Mouse (Mus musculus) intestine, embryonic 16.5 days (tissue): ENCODE results near the gene Dnajc8. TPM values are rescaled to one million over a fixed set of nuclear protein-coding genes. Genes with fewer than 3 reads are reported as not detected.

ENCODE experiments used
- ATAC-seq: fragments of 200-750 bp; cut with Nextera tagmentation; 2 replicates; pipeline ENCODE4 v1.8.0; 2017; ENCODE audit warnings: moderate TSS enrichment, moderate library complexity
- H3K27ac ChIP-seq: fragments of 300-500 bp; sonication (generic); 2 replicates; pipeline ENCODE4 v1.5.1; 2014; ENCODE audit warnings: mild to moderate bottlenecking, low read length
- H3K27me3 ChIP-seq: fragments of 300-500 bp; sonication (generic); replicated peaks from 2 replicates; pipeline ENCODE4 v1.6.1; 2014; ENCODE audit warnings: low read length, control low read depth, mixed read lengths; ENCODE audit not compliant: control insufficient read depth, insufficient read depth
- H3K36me3 ChIP-seq: fragments of 300-500 bp; sonication (generic); 2 replicates; pipeline ENCODE4 v1.6.1; 2014; ENCODE audit warnings: low read length, control low read depth; ENCODE audit not compliant: control insufficient read depth, insufficient read depth
- H3K4me1 ChIP-seq: fragments of 300-500 bp; sonication (generic); 2 replicates; pipeline ENCODE4 v1.6.1; 2014; ENCODE audit warnings: low read length, control low read depth, mixed read lengths; ENCODE audit not compliant: control insufficient read depth, insufficient read depth
- H3K4me2 ChIP-seq: fragments of 300-500 bp; sonication (generic); 2 replicates; pipeline ENCODE4 v1.6.1; 2014; ENCODE audit warnings: low read depth, low read length, control low read depth
- H3K4me3 ChIP-seq: fragments of 300-500 bp; sonication (generic); 2 replicates; pipeline ENCODE4 v1.5.1; 2014; ENCODE audit warnings: mild to moderate bottlenecking, low read length
- H3K9ac ChIP-seq: fragments of 300-500 bp; sonication (generic); 2 replicates; pipeline ENCODE4 v1.6.1; 2014; ENCODE audit warnings: low read depth, low read length
- H3K9me3 ChIP-seq: fragments of 300-500 bp; sonication (generic); 2 replicates; pipeline ENCODE4 v1.6.1; 2016; ENCODE audit warnings: low read length, control low read depth; ENCODE audit not compliant: control insufficient read depth
- WGBS: fragments of 180-500 bp; shearing (Covaris S2); extraction: QIAGEN DNeasy Blood & Tissue Kit; methylation state at CpG from one replicate; pipeline ENCODE4 v1.1.7; 2014; 5-methylcytosine and 5-hydroxymethylcytosine counted together
- polyA plus RNA-seq: library from polyadenylated mRNA; unstranded; fragments of >200 nt; fragmentation: Nextera tagmentation; extraction: Ambion mirVana; gene quantifications from 2 replicates; pipeline ENCODE4 v1.2.1, GENCODE M21; 2015

The Dnajc8 gene
- polyA plus RNA-seq, 1 experiment from 2014 or later, result 150 TPM

- Histone ChIP-seq H3K27ac (no peak overlapping the region), H3K4me1 (no peaks in the 10 kb centered on the region; the same call in 1 of the 2 replicates)
- WGBS, result 94% methylated on average over 6 of the region's 6 CpGs
Observed at GRCm38 (mm10) chr4:132501639-132502038, 33.7 kb upstream of the Dnajc8 start.

GRCm38 (mm10) chr4:132503344-132503743 lies 32.0 kb upstream of the Dnajc8 start:
- WGBS, result 76% methylated on average over 11 of the region's 11 CpGs
- Histone ChIP-seq H3K36me3 (peaks cover 4% of the 10 kb centered on the region; the same call in 1 of the 2 replicates), H3K4me1 (no peaks in the 10 kb centered on the region; the same call in 1 of the 2 replicates), H3K4me2 (no peak overlapping the region), H3K9ac (no peak overlapping the region), H3K9me3 (no peaks in the 10 kb centered on the region), H3K27ac (no peak overlapping the region), H3K27me3 (no peaks in the 10 kb centered on the region), H3K4me3 (no peak overlapping the region)
- no peak for ATAC-seq

More at GRCm38 (mm10) chr4:132501639-132502038, 33.7 kb upstream of the Dnajc8 start:
- ATAC-seq, result no peak
- H3K36me3 ChIP-seq, result peaks cover 8% of the 10 kb centered on the region; the same call in 1 of the 2 replicates
- H3K9ac ChIP-seq, result no peak overlapping the region
- no peaks in the 10 kb centered on the region for H3K9me3 ChIP-seq
- H3K4me2 ChIP-seq, result no peak overlapping the region
- no peaks in the 10 kb centered on the region for H3K27me3 ChIP-seq
- H3K4me3 ChIP-seq, result no peak overlapping the region

GRCm38 (mm10) chr4:132505034-132505738 lies 30.2 kb upstream of the Dnajc8 start:
- ATAC-seq, result no peak
- H3K27ac ChIP-seq, result no peak overlapping the region

DNA sequence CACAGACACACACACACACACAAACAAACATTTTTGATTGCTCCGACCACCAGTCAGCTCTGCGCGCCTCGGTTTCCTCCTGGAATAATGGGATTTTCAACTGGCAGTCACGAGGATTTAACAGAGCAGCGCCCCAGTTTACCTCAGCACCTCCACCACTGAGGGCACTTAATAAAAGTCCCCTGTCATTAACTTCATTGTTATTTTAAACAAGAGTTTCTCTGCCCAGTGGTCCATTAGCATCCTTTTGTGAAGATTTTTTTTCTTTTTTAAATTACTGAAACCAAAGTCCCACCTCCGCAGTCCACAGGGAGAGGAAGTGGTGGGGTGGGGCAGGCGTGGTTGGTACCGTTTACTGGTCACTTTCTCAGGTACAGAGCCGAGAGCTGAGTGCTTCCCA lies 29.6 kb upstream of the Dnajc8 start:
- 55% methylated on average over 10 of the region's 10 CpGs for WGBS

More at GRCm38 (mm10) chr4:132505034-132505738, 30.2 kb upstream of the Dnajc8 start:
- Histone ChIP-seq H3K4me3 (no peak overlapping the region), H3K9me3 (no peaks in the 10 kb centered on the region), H3K36me3 (no peaks in the 10 kb centered on the region), H3K27me3 (no peaks in the 10 kb centered on the region), H3K4me2 (no peak overlapping the region), H3K9ac (no peak overlapping the region), H3K4me1 (peaks cover 6% of the 10 kb centered on the region)
- WGBS, result 59% methylated on average over 6 of the region's 6 CpGs

DNA sequence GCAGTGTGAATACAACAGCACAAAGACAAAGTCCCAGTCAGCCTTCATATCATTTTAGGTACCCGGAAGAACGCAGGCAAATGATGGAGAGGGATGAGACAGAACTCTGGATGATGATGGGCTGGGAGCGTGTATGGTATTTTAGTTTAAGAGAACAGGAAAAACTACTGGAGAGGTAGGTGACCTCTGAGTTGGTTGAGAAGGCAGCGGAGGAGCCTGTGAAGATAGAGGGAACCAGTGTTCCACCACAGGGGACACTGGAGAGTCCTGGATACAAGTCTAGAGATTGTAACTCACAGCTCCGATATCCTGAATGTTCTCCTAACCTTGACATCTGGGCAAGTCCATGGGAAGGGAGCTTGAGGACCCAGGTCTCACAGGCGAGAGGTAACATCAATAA lies 29.1 kb upstream of the Dnajc8 start:
- Histone ChIP-seq H3K36me3 (no peaks in the 10 kb centered on the region), H3K27me3 (no peaks in the 10 kb centered on the region), H3K9ac (no peak overlapping the region), H3K4me2 (no peak overlapping the region), H3K4me1 (peaks cover 6% of the 10 kb centered on the region), H3K27ac (no peak overlapping the region), H3K4me3 (no peak overlapping the region), H3K9me3 (no peaks in the 10 kb centered on the region)
- no peak for ATAC-seq
- 80% methylated on average over 6 of the region's 6 CpGs for WGBS

More for the DNA sequence above, 29.6 kb upstream of the Dnajc8 start:
- Histone ChIP-seq H3K27ac (no peak overlapping the region), H3K27me3 (no peaks in the 10 kb centered on the region), H3K9me3 (no peaks in the 10 kb centered on the region), H3K4me1 (peaks cover 6% of the 10 kb centered on the region), H3K9ac (no peak overlapping the region), H3K36me3 (no peaks in the 10 kb centered on the region), H3K4me2 (no peak overlapping the region), H3K4me3 (no peak overlapping the region)
- no peak for ATAC-seq

DNA sequence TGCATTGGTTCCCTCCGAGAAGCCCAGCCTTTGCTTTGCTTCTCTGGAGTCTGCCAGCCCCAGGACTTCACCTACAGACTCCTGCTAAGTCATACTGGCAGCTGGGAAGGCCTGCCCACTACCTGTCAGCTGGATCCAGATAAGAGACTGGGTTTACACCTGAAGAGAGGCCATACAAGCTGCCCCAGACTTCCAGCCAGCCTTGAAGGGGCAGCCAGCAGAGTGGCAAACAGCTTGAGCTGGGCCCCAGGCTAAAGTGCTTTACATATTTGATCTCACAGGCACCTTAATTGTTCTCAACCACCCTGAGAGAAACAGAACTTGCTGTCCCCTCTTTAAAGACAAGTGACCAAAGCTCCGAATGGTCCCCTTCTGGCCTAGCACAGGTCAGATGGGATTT lies 28.1 kb upstream of the Dnajc8 start:
- Histone ChIP-seq H3K9ac (0 out of 2 replicates have a peak overlapping the region, but pooled peaks have one; percentile 27), H3K27me3 (no peaks in the 10 kb centered on the region), H3K9me3 (no peaks in the 10 kb centered on the region), H3K4me3 (no peak overlapping the region), H3K27ac (peak overlapping the region; percentile 53; the same call in 1 of the 2 replicates), H3K36me3 (no peaks in the 10 kb centered on the region), H3K4me2 (0 out of 2 replicates have a peak overlapping the region, but pooled peaks have one; percentile 4), H3K4me1 (peaks cover 6% of the 10 kb centered on the region)
- ATAC-seq, result no peak
- 49% methylated on average over 2 of the region's 2 CpGs for WGBS

- Histone ChIP-seq H3K4me1 (peaks cover 6% of the 10 kb centered on the region), H3K9me3 (no peaks in the 10 kb centered on the region)
- WGBS, result under 1% methylated on average over 50 of the region's 52 CpGs
Observed at GRCm38 (mm10) chr4:132509621-132510296, 25.6 kb upstream of the Dnajc8 start.

GRCm38 (mm10) chr4:132510352-132510798 lies 25.0 kb upstream of the Dnajc8 start, which contains the start of gene Sesn2:
Gene Sesn2 (minus strand): TSS chr4:132510501.
- Histone ChIP-seq H3K4me3 (peak within 1 kb of the TSS; percentile 85), H3K9ac (peak within 1 kb of the TSS; percentile 87), H3K27me3 (no peaks in the 10 kb centered on the region), H3K36me3 (no peaks in the 10 kb centered on the region), H3K4me1 (peaks cover 6% of the 10 kb centered on the region), H3K4me2 (peak within 1 kb of the TSS; percentile 74), H3K27ac (peak within 1 kb of the TSS; percentile 85), H3K9me3 (no peaks in the 10 kb centered on the region)
- 0% methylated on average over 32 of the region's 32 CpGs for WGBS
- ATAC-seq, result peak; percentile 94

More at GRCm38 (mm10) chr4:132509621-132510296, 25.6 kb upstream of the Dnajc8 start:
- Histone ChIP-seq H3K4me3 (peak overlapping the region; percentile 85), H3K27me3 (no peaks in the 10 kb centered on the region), H3K36me3 (no peaks in the 10 kb centered on the region), H3K27ac (peak overlapping the region; percentile 85), H3K9ac (peak overlapping the region; percentile 87), H3K4me2 (peak overlapping the region; percentile 74)
- peak; percentile 65 for ATAC-seq

DNA sequence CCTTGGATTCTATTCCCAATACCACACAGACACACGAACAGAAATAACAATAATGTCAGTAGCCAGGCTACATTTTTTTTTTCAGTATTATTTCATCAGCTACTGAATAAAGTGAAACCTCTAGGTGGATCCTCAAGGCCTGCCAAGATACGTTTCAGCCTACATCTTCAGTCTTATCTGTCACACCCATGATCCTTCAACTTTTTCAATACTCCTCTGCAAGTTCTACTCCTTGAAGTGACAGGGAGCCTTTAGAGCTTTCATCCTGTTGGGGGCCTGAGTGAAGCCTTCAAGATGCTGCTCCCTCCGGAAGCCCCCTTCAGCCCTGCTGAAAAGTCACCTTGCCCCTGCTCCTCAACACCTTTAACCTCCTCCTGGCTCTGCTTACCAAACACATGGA lies 23.3 kb upstream of the Dnajc8 start:
- H3K36me3 ChIP-seq, result no peaks in the 10 kb centered on the region
- no peak overlapping the region for H3K27ac ChIP-seq
- H3K4me3 ChIP-seq, result no peak overlapping the region
- peaks cover 9% of the 10 kb centered on the region for H3K4me1 ChIP-seq
- no peaks in the 10 kb centered on the region for H3K9me3 ChIP-seq
- H3K27me3 ChIP-seq, result no peaks in the 10 kb centered on the region
- H3K9ac ChIP-seq, result no peak overlapping the region
- 73% methylated on average over 3 of the region's 3 CpGs for WGBS
- no peak for ATAC-seq
- H3K4me2 ChIP-seq, result no peak overlapping the region
